Mouse (Mus musculus) heart, adult 8-10 months (tissue): ENCODE measurements at regions not wholly inside any gene's neighbourhood (a gene's known extent, or its start where the extent isn't known, plus 50 kb on each side); places are given as distances from the start of the nearest gene placed in this dataset.

Source experiments
- DNase-seq: peaks from one replicate; pipeline ENCODE4 v3.0.0; 2022; ENCODE audit warnings: low spot score

- DNase-seq, result no peak
These were observed 57.7 kb downstream of the Rpl14 start for GRCm38 (mm10) chr9:120628794-120629560.

GRCm38 (mm10) chr9:120629609-120630008 is 58.4 kb downstream of the Rpl14 start:
- no peak for DNase-seq

GRCm38 (mm10) chr9:120632821-120633220 is 61.6 kb downstream of the Rpl14 start:
- no peak for DNase-seq

- no peak for DNase-seq
These were observed 71.4 kb downstream of the Rpl14 start for GRCm38 (mm10) chr9:120642656-120643055.

- DNase-seq, result no peak
These were observed 72.1 kb downstream of the Rpl14 start for GRCm38 (mm10) chr9:120643371-120643770.

- DNase-seq, result no peak
These were observed 74.5 kb downstream of the Rpl14 start for GRCm38 (mm10) chr9:120645776-120646175.

GRCm38 (mm10) chr9:120646806-120647667 is 75.8 kb downstream of the Rpl14 start:
- DNase-seq, result no peak

GRCm38 (mm10) chr9:120647668-120647955 is 76.4 kb downstream of the Rpl14 start:
- DNase-seq, result no peak

- DNase-seq, result no peak
These were observed 81.5 kb downstream of the Rpl14 start for GRCm38 (mm10) chr9:120652733-120653132.

- no peak for DNase-seq
These were observed 81.9 kb downstream of the Rpl14 start for GRCm38 (mm10) chr9:120653170-120653569.

- no peak for DNase-seq
These were observed 83.5 kb downstream of the Rpl14 start for GRCm38 (mm10) chr9:120654736-120655135.

- DNase-seq, result no peak
These were observed 85.7 kb downstream of the Rpl14 start for GRCm38 (mm10) chr9:120656976-120657375.

- no peak for DNase-seq
These were observed 86.5 kb downstream of the Rpl14 start for GRCm38 (mm10) chr9:120657786-120658185.

GRCm38 (mm10) chr9:120658576-120658975 is 87.3 kb downstream of the Rpl14 start:
- peak; percentile 57 for DNase-seq

GRCm38 (mm10) chr9:120661226-120661625 is 90.0 kb downstream of the Rpl14 start:
- DNase-seq, result peak; percentile 68

- DNase-seq, result no peak
These were observed 90.5 kb downstream of the Rpl14 start for GRCm38 (mm10) chr9:120661641-120662227.

GRCm38 (mm10) chr9:120663181-120663580 is 91.9 kb downstream of the Rpl14 start:
- no peak for DNase-seq

GRCm38 (mm10) chr9:120664086-120664485 is 92.8 kb downstream of the Rpl14 start:
- DNase-seq, result no peak

GRCm38 (mm10) chr9:120672452-120672851 is 101.2 kb downstream of the Rpl14 start:
- no peak for DNase-seq

- DNase-seq, result no peak
These were observed 103.6 kb downstream of the Rpl14 start for GRCm38 (mm10) chr9:120674855-120675254.

- DNase-seq, result no peak
These were observed 104.3 kb downstream of the Rpl14 start for GRCm38 (mm10) chr9:120675371-120676150.

GRCm38 (mm10) chr9:120676301-120676700 is 105.1 kb downstream of the Rpl14 start:
- DNase-seq, result no peak
